Mouse (Mus musculus) spleen, adult 2 months (tissue): ENCODE results near the gene Hsf5. TPM values are rescaled to one million over a fixed set of nuclear protein-coding genes. Genes with fewer than 3 reads are reported as not detected.

ENCODE experiments used
- DNase-seq, 2 experiments: peaks; one replicate each; pipeline versions ENCODE4 v3.0.0 to v3.0.0-alpha.2; 2012 to 2021; ENCODE audit warnings: low spot score in 2 of 2, low read depth in 1 of 2
- H3K27ac ChIP-seq: fragments of 200-500 bp; 2 replicates; pipeline ENCODE4 v1.5.1; 2012; ENCODE audit warnings: low read length, inconsistent platforms; ENCODE audit not compliant: insufficient read depth
- H3K27me3 ChIP-seq: fragments of 200-500 bp; 2 replicates; pipeline ENCODE4 v1.6.1; 2012; ENCODE audit warnings: mild to moderate bottlenecking, moderate library complexity, low read length, inconsistent platforms; ENCODE audit not compliant: control insufficient read depth, insufficient read depth
- H3K36me3 ChIP-seq: fragments of 200-500 bp; 2 replicates; pipeline ENCODE4 v1.6.1; 2012; ENCODE audit warnings: mild to moderate bottlenecking, low read length, inconsistent platforms; ENCODE audit not compliant: control insufficient read depth, insufficient read depth
- H3K4me1 ChIP-seq: fragments of 200-500 bp; 2 replicates; pipeline ENCODE4 v1.6.1; 2011; ENCODE audit warnings: inconsistent platforms; ENCODE audit not compliant: control insufficient read depth, insufficient read depth, insufficient read length
- H3K4me3 ChIP-seq: fragments of 200-500 bp; 2 replicates; pipeline ENCODE4 v1.5.1; 2011; ENCODE audit warnings: mild to moderate bottlenecking, inconsistent platforms; ENCODE audit not compliant: insufficient read depth, insufficient read length; ENCODE audit errors: extremely low read depth
- CTCF ChIP-seq: fragments of 200-500 bp; IDR thresholded peaks from 2 replicates; pipeline ENCODE4 v1.5.1; 2011; ENCODE audit warnings: mild to moderate bottlenecking, inconsistent platforms; ENCODE audit not compliant: insufficient read depth, insufficient read length, insufficient replicate concordance; ENCODE audit errors: extremely low read depth
- POLR2A ChIP-seq: fragments of 200-500 bp; IDR thresholded peaks from 2 replicates; pipeline ENCODE4 v1.6.1; 2011; ENCODE audit warnings: low read depth, low read length, inconsistent platforms
- WGBS: fragments of 180-500 bp; shearing (Covaris S2); methylation state at CpG from one replicate; pipeline ENCODE4 v1.1.7; 2018; 5-methylcytosine and 5-hydroxymethylcytosine counted together
- polyA plus RNA-seq: library from polyadenylated mRNA; depleted of rRNA; stranded (reverse); fragments of >200 nt; gene quantifications from 2 replicates; pipeline ENCODE4 v1.2.3, GENCODE M21; 2012; rRNA removed

Gene Hsf5
- polyA plus RNA-seq, 1 experiment, result 0.01 TPM

GRCm38 (mm10) chr11:87698126-87698525 lies 81.2 kb downstream of the Hsf5 start:
- Histone ChIP-seq H3K27me3 (no peaks in the 10 kb centered on the region), H3K27ac (no peak overlapping the region), H3K4me3 (no peak overlapping the region), H3K36me3 (no peaks in the 10 kb centered on the region), H3K4me1 (no peaks in the 10 kb centered on the region; the same call in 1 of the 2 replicates)
- WGBS, result 90% methylated on average over 4 of the region's 4 CpGs
- DNase-seq, result no peak
- TF ChIP-seq POLR2A (no peak), CTCF (no peak)

- Histone ChIP-seq H3K36me3 (no peaks in the 10 kb centered on the region), H3K27ac (no peak overlapping the region), H3K27me3 (no peaks in the 10 kb centered on the region), H3K4me1 (no peaks in the 10 kb centered on the region; the same call in 1 of the 2 replicates), H3K4me3 (no peak overlapping the region)
- DNase-seq, result no peak
- TF ChIP-seq CTCF (no peak), POLR2A (no peak)
- 86% methylated on average over 6 of the region's 6 CpGs for WGBS
Measured at GRCm38 (mm10) chr11:87701108-87701507, 84.1 kb downstream of the Hsf5 start.

- Histone ChIP-seq H3K4me1 (no peaks in the 10 kb centered on the region; the same call in 1 of the 2 replicates), H3K27ac (no peak overlapping the region), H3K36me3 (no peaks in the 10 kb centered on the region), H3K27me3 (no peaks in the 10 kb centered on the region), H3K4me3 (no peak overlapping the region)
- no peak for TF ChIP-seq CTCF
- no peak for TF ChIP-seq POLR2A
- no peak for DNase-seq
- WGBS, result 48% methylated on average over 14 of the region's 14 CpGs
Measured at GRCm38 (mm10) chr11:87701877-87702620, 85.1 kb downstream of the Hsf5 start.

- H3K27me3 ChIP-seq, result no peaks in the 10 kb centered on the region
- H3K4me3 ChIP-seq, result no peak overlapping the region
- no peak for TF ChIP-seq CTCF
- no peak for TF ChIP-seq POLR2A
- 92% methylated on average over 5 of the region's 5 CpGs for WGBS
- H3K27ac ChIP-seq, result no peak overlapping the region
- no peaks in the 10 kb centered on the region for H3K36me3 ChIP-seq
- H3K4me1 ChIP-seq, result no peaks in the 10 kb centered on the region; the same call in 1 of the 2 replicates
- no peak for DNase-seq
Measured at GRCm38 (mm10) chr11:87703654-87704053, 86.7 kb downstream of the Hsf5 start.

GRCm38 (mm10) chr11:87704289-87704688 lies 87.3 kb downstream of the Hsf5 start:
- Histone ChIP-seq H3K4me3 (no peak overlapping the region), H3K27me3 (no peaks in the 10 kb centered on the region), H3K4me1 (no peaks in the 10 kb centered on the region; the same call in 1 of the 2 replicates), H3K27ac (no peak overlapping the region), H3K36me3 (no peaks in the 10 kb centered on the region)
- no peak for DNase-seq
- WGBS, result 93% methylated on average over 9 of the region's 9 CpGs
- TF ChIP-seq CTCF, result no peak
- TF ChIP-seq POLR2A, result no peak

- no peaks in the 10 kb centered on the region for H3K27me3 ChIP-seq
- H3K27ac ChIP-seq, result no peak overlapping the region
- H3K4me1 ChIP-seq, result peaks cover 2% of the 10 kb centered on the region; the same call in 1 of the 2 replicates
- no peak for TF ChIP-seq POLR2A
- DNase-seq, result no peak
- no peak overlapping the region for H3K4me3 ChIP-seq
- H3K36me3 ChIP-seq, result no peaks in the 10 kb centered on the region
- 71% methylated on average over 8 of the region's 8 CpGs for WGBS
Measured at GRCm38 (mm10) chr11:87707570-87707969, 90.6 kb downstream of the Hsf5 start.

- TF ChIP-seq POLR2A (no peak), CTCF (no peak)
- peaks cover 2% of the 10 kb centered on the region; the same call in 1 of the 2 replicates for H3K4me1 ChIP-seq
- DNase-seq, result no peak
- no peaks in the 10 kb centered on the region for H3K27me3 ChIP-seq
- H3K4me3 ChIP-seq, result no peak overlapping the region
- WGBS, result 90% methylated on average over 5 of the region's 5 CpGs
- H3K27ac ChIP-seq, result no peak overlapping the region
- H3K36me3 ChIP-seq, result no peaks in the 10 kb centered on the region
Measured at GRCm38 (mm10) chr11:87708979-87709378, 92.0 kb downstream of the Hsf5 start.

Other genes starting within 250 kb of the Hsf5 start
- 0.56 and 0.67 TPM in 2 replicates for gene Rad51c, start 212.2 kb upstream of the Hsf5 start, polyA plus RNA-seq
- 0.16 TPM in 2 replicates for gene Tex14, start 212.1 kb upstream of the Hsf5 start, polyA plus RNA-seq
- not detected in 2 replicates for gene Gm11492, start 50.5 kb upstream of the Hsf5 start, polyA plus RNA-seq
- 25.1 and 25.7 TPM in 2 replicates for gene Sept4, start 48.3 kb upstream of the Hsf5 start, polyA plus RNA-seq
- 23.8 and 28.1 TPM in 2 replicates for gene Mtmr4, start 25.0 kb upstream of the Hsf5 start, polyA plus RNA-seq
- gene Rnf43, start 45.6 kb downstream of the Hsf5 start, polyA plus RNA-seq, result 3.5 and 4.9 TPM in 2 replicates
- gene Supt4a, start 120.4 kb downstream of the Hsf5 start, polyA plus RNA-seq, result 59.1 and 62.2 TPM in 2 replicates
- 6.1 and 6.2 TPM in 2 replicates for gene Tspoap1, start 143.4 kb downstream of the Hsf5 start, polyA plus RNA-seq
- 21.9 and 28.7 TPM in 2 replicates for gene Mpo, start 176.4 kb downstream of the Hsf5 start, polyA plus RNA-seq
- 0.02 and 0.09 TPM in 2 replicates for gene Lpo, start 211.1 kb downstream of the Hsf5 start, polyA plus RNA-seq
- 12.6 and 13.3 TPM in 2 replicates for gene Mks1, start 236.1 kb downstream of the Hsf5 start, polyA plus RNA-seq